Mouse (Mus musculus): ENCODE measurements around the gene Ldb2.

GRCm38 (mm10) chr5:44481406-44481805 is 318.1 kb downstream of the Ldb2 start:
- no peak for TF ChIP-seq CTCF (IDR thresholded peaks at IDR 0.05; ENCODE audit: borderline replicate concordance, extremely low read depth, insufficient read depth, insufficient read length)
- TF ChIP-seq POLR2A (IDR thresholded peaks at IDR 0.05; ENCODE audit: borderline replicate concordance, extremely low read depth, insufficient read depth, insufficient read length, poor library complexity, severe bottlenecking) = no peak

Measured in brain, embryonic 14.5 days (tissue).